Mouse (Mus musculus): ENCODE measurements at regions not wholly inside any gene's neighbourhood (a gene's known extent, or its start where the extent isn't known, plus 50 kb on each side); places are given as distances from the start of the nearest gene placed in this dataset.

- intact Hi-C loops (cut with DNase I), result no loop called here
- DNase-seq, result no peak
- H3K27ac ChIP-seq, result no peak overlapping the region
- H3K4me3 ChIP-seq, result no peak overlapping the region
- TF ChIP-seq CTCF (IDR thresholded peaks at IDR 0.05), result no peak
These were observed 105.5 kb upstream of the Gas1 start for GRCm38 (mm10) chr13:60282543-60283251.

GRCm38 (mm10) chr13:60286525-60287224 lies 109.5 kb upstream of the Gas1 start:
- H3K4me3 ChIP-seq, result no peak overlapping the region
- DNase-seq, result peak; percentile 39
- intact Hi-C loops (cut with DNase I), result no loop called here
- peak overlapping the region; percentile 62 for H3K27ac ChIP-seq
- TF ChIP-seq CTCF (IDR thresholded peaks at IDR 0.05), result no peak

GRCm38 (mm10) chr13:60289650-60290049 lies 112.5 kb upstream of the Gas1 start:
- H3K27ac ChIP-seq, result no peak overlapping the region
- no peak for DNase-seq
- no peak overlapping the region for H3K4me3 ChIP-seq
- intact Hi-C loops (cut with DNase I), result no loop called here
- no peak for TF ChIP-seq CTCF (IDR thresholded peaks at IDR 0.05)

- H3K4me3 ChIP-seq, result no peak overlapping the region
- no peak for TF ChIP-seq CTCF (IDR thresholded peaks at IDR 0.05)
- no peak for DNase-seq
- H3K27ac ChIP-seq, result peak overlapping the region; percentile 71
- intact Hi-C loops (cut with DNase I), result no loop called here
These were observed 113.7 kb upstream of the Gas1 start for GRCm38 (mm10) chr13:60290820-60291219.

GRCm38 (mm10) chr13:60291344-60291743 lies 114.2 kb upstream of the Gas1 start:
- Histone ChIP-seq H3K27ac (peak overlapping the region; percentile 71), H3K4me3 (no peak overlapping the region)
- no peak for DNase-seq
- TF ChIP-seq CTCF (IDR thresholded peaks at IDR 0.05), result no peak
- intact Hi-C loops (cut with DNase I), result no loop called here

GRCm38 (mm10) chr13:60296201-60296895 lies 119.2 kb upstream of the Gas1 start:
- TF ChIP-seq CTCF (IDR thresholded peaks at IDR 0.05), result peak; percentile 14; the same call in 1 of the 2 replicates
- H3K27ac ChIP-seq, result no peak overlapping the region
- intact Hi-C loops (cut with DNase I), result no loop called here
- no peak for DNase-seq
- no peak overlapping the region for H3K4me3 ChIP-seq

GRCm38 (mm10) chr13:60296896-60297275 lies 119.7 kb upstream of the Gas1 start:
- intact Hi-C loops (cut with DNase I), result no loop called here
- no peak for DNase-seq
- Histone ChIP-seq H3K27ac (no peak overlapping the region), H3K4me3 (no peak overlapping the region)
- TF ChIP-seq CTCF (IDR thresholded peaks at IDR 0.05), result no peak

GRCm38 (mm10) chr13:60298575-60298974 lies 121.4 kb upstream of the Gas1 start:
- intact Hi-C loops (cut with DNase I), result no loop called here
- DNase-seq, result peak; percentile 59
- TF ChIP-seq CTCF (IDR thresholded peaks at IDR 0.05), result no peak
- Histone ChIP-seq H3K27ac (peak overlapping the region; percentile 55), H3K4me3 (no peak overlapping the region)

- TF ChIP-seq CTCF (IDR thresholded peaks at IDR 0.05), result no peak
- intact Hi-C loops (cut with DNase I), result no loop called here
- peak overlapping the region; percentile 55 for H3K27ac ChIP-seq
- no peak overlapping the region for H3K4me3 ChIP-seq
- DNase-seq, result no peak
These were observed 121.9 kb upstream of the Gas1 start for GRCm38 (mm10) chr13:60299076-60299475.

- TF ChIP-seq CTCF (IDR thresholded peaks at IDR 0.05), result no peak
- Histone ChIP-seq H3K4me3 (no peak overlapping the region), H3K27ac (no peak overlapping the region)
- no peak for DNase-seq
- intact Hi-C loops (cut with DNase I), result no loop called here
These were observed 126.4 kb upstream of the Gas1 start for GRCm38 (mm10) chr13:60303561-60303960.

- no peak for DNase-seq
- Histone ChIP-seq H3K4me3 (no peak overlapping the region), H3K27ac (no peak overlapping the region)
- intact Hi-C loops (cut with DNase I), result no loop called here
- TF ChIP-seq CTCF (IDR thresholded peaks at IDR 0.05), result no peak
These were observed 128.1 kb upstream of the Gas1 start for GRCm38 (mm10) chr13:60305028-60305810.

- no peak for TF ChIP-seq CTCF (IDR thresholded peaks at IDR 0.05)
- intact Hi-C loops (cut with DNase I), result no loop called here
- no peak for DNase-seq
- Histone ChIP-seq H3K4me3 (no peak overlapping the region), H3K27ac (no peak overlapping the region)
These were observed 131.1 kb upstream of the Gas1 start for GRCm38 (mm10) chr13:60308062-60308801.
